Mouse (Mus musculus) limb, embryonic 14.5 days (tissue): ENCODE measurements at regions not wholly inside any gene's neighbourhood (a gene's known extent, or its start where the extent isn't known, plus 50 kb on each side); places are given as distances from the start of the nearest gene placed in this dataset.

Experiments
- ATAC-seq: fragments of 200-750 bp; cut with Nextera tagmentation; 2 replicates; pipeline ENCODE4 v1.8.0; 2017; ENCODE audit warnings: low read depth, moderate number of reproducible peaks, moderate TSS enrichment; ENCODE audit not compliant: low FRiP score
- DNase-seq: peaks from one replicate; pipeline ENCODE4 v3.0.0-alpha.2; 2015; ENCODE audit warnings: low spot score
- H3K27ac ChIP-seq: fragments of 300-500 bp; sonication (generic); replicated peaks from 2 replicates; pipeline ENCODE4 v1.5.1; 2014; ENCODE audit warnings: low read depth, mild to moderate bottlenecking, low read length, moderate library complexity, mixed read lengths
- H3K27me3 ChIP-seq: fragments of 300-500 bp; sonication (generic); 2 replicates; pipeline ENCODE4 v1.6.1; 2014; ENCODE audit warnings: low read length, mixed read lengths; ENCODE audit not compliant: control insufficient read depth, insufficient read depth
- H3K36me3 ChIP-seq: fragments of 300-500 bp; sonication (generic); 2 replicates; pipeline ENCODE4 v1.6.1; 2014; ENCODE audit warnings: mild to moderate bottlenecking, low read length, moderate library complexity, mixed read lengths; ENCODE audit not compliant: control insufficient read depth, insufficient read depth
- H3K4me1 ChIP-seq: fragments of 300-500 bp; sonication (generic); 2 replicates; pipeline ENCODE4 v1.6.1; 2014; ENCODE audit warnings: antibody characterized with exemption, low read length, mixed read lengths; ENCODE audit not compliant: control insufficient read depth, insufficient read depth
- H3K4me2 ChIP-seq: fragments of 300-500 bp; sonication (generic); replicated peaks from 2 replicates; pipeline ENCODE4 v1.6.1; 2014; ENCODE audit warnings: low read depth, mild to moderate bottlenecking, low read length, moderate library complexity; ENCODE audit not compliant: severe bottlenecking
- H3K4me3 ChIP-seq: fragments of 300-500 bp; sonication (generic); replicated peaks from 2 replicates; pipeline ENCODE4 v1.5.1; 2014; ENCODE audit warnings: low read length
- H3K9ac ChIP-seq: fragments of 300-500 bp; sonication (generic); 2 replicates; pipeline ENCODE4 v1.6.1; 2014; ENCODE audit warnings: mild to moderate bottlenecking, low read depth, low read length, moderate library complexity; ENCODE audit not compliant: severe bottlenecking
- H3K9me3 ChIP-seq: fragments of 300-500 bp; sonication (generic); 2 replicates; pipeline ENCODE4 v1.6.1; 2016; ENCODE audit warnings: low read length; ENCODE audit not compliant: control insufficient read depth
- POLR2A ChIP-seq: fragments of 200-500 bp; IDR thresholded peaks from 2 replicates; pipeline ENCODE4 v1.8.0; 2012; ENCODE audit warnings: inconsistent platforms, mild to moderate bottlenecking, moderate library complexity, borderline replicate concordance; ENCODE audit not compliant: insufficient read depth, insufficient read length; ENCODE audit errors: extremely low read depth
- WGBS: fragments of 180-500 bp; shearing (Covaris S2); extraction: QIAGEN DNeasy Blood & Tissue Kit; methylation state at CpG from one replicate; pipeline ENCODE4 v1.1.7; 2014; 5-methylcytosine and 5-hydroxymethylcytosine counted together

DNA sequence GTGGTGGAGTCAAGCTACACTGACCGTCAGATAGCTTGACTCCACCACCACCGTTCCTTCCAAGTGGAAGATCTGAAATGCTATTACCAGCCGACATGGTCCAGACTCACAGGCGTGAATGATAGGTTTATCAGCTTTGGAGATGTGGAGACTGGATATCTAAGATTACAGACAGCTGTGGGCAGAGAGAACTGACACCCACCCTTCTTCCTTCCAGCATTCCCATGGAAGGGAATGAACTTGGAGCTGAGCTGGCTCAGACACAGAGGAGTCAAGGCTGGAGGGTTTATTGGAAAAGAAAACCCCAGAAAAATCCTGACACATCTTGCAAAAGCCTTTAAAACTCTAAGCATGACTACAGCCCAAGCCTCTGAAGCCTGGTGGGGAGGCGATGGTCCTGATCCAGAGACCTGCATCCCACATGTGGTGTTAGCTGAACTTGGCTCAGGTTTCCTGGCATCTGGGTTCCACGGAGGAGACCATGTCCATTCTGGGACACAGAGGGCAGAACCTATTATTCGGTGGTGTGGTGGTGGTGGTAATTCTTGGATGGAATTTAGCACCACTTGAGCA, 165.5 kb upstream of the Tut7 start:
- Histone ChIP-seq H3K4me3 (no peak overlapping the region), H3K9me3 (no peaks in the 10 kb centered on the region), H3K4me2 (no peak overlapping the region), H3K9ac (no peak overlapping the region), H3K27me3 (no peaks in the 10 kb centered on the region), H3K27ac (peak overlapping the region; percentile 59), H3K4me1 (peaks cover 39% of the 10 kb centered on the region), H3K36me3 (no peaks in the 10 kb centered on the region)
- TF ChIP-seq POLR2A, result no peak
- peak; percentile 66 for DNase-seq
- WGBS, result 32% methylated on average over 7 of the region's 7 CpGs
- peak; percentile 80 for ATAC-seq

DNA sequence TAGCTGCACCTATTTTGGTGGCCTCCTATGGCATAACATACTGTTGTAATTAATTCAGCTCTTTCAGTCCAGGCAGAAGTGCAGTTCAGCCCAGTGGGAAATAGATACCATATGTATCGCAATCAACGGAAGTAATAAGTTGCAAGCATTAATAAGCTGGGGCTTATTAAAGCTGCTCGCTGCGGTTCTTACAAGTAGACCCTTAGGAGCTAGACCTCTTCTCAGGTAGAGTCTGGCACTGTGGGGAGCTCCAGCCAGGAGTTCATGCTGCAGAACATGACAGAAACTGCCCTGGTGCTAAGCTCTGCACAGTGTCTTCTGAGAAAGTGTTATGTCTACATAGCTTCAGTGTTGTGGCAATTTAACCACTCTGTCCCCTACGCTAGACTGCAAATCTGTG, 153.5 kb upstream of the Tut7 start:
- WGBS, result 32% methylated on average over 5 of the region's 5 CpGs
- H3K9me3 ChIP-seq, result no peaks in the 10 kb centered on the region; the same call in 1 of the 2 replicates
- peaks cover 30% of the 10 kb centered on the region for H3K4me1 ChIP-seq
- no peak overlapping the region for H3K4me3 ChIP-seq
- no peak for DNase-seq
- H3K36me3 ChIP-seq, result no peaks in the 10 kb centered on the region
- no peak overlapping the region for H3K4me2 ChIP-seq
- no peak overlapping the region; the same call in 1 of the 2 replicates for H3K27ac ChIP-seq
- no peaks in the 10 kb centered on the region for H3K27me3 ChIP-seq
- H3K9ac ChIP-seq, result no peak overlapping the region
- 0 out of 2 replicates have a peak, but pooled peaks have one; percentile 26 for ATAC-seq
- TF ChIP-seq POLR2A, result no peak

DNA sequence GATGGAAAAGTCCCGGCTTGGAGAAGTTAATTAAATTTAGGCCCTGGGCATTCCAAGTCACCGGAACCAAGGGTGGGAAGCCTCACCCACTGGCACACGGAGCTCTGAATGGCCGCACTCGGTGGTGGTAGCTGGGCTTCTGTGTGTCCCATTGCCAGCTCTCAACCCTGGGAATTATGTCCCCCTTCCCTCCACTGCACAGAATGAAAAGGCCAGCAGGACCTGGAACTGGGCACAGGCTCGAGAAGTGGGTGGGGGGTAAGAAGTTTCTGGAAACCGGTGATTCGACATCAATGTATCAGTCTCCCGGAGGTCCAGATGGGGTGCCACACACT, 149.1 kb upstream of the Tut7 start:
- no peak overlapping the region for H3K9ac ChIP-seq
- H3K27me3 ChIP-seq, result no peaks in the 10 kb centered on the region
- H3K27ac ChIP-seq, result peak overlapping the region; percentile 70; the same call in 1 of the 2 replicates
- H3K4me2 ChIP-seq, result peak overlapping the region; percentile 38; the same call in 1 of the 2 replicates
- no peak for ATAC-seq
- 48% methylated on average over 9 of the region's 9 CpGs for WGBS
- no peak for DNase-seq
- no peaks in the 10 kb centered on the region for H3K36me3 ChIP-seq
- TF ChIP-seq POLR2A, result no peak
- H3K4me1 ChIP-seq, result peaks cover 46% of the 10 kb centered on the region
- no peaks in the 10 kb centered on the region for H3K9me3 ChIP-seq
- no peak overlapping the region for H3K4me3 ChIP-seq

DNA sequence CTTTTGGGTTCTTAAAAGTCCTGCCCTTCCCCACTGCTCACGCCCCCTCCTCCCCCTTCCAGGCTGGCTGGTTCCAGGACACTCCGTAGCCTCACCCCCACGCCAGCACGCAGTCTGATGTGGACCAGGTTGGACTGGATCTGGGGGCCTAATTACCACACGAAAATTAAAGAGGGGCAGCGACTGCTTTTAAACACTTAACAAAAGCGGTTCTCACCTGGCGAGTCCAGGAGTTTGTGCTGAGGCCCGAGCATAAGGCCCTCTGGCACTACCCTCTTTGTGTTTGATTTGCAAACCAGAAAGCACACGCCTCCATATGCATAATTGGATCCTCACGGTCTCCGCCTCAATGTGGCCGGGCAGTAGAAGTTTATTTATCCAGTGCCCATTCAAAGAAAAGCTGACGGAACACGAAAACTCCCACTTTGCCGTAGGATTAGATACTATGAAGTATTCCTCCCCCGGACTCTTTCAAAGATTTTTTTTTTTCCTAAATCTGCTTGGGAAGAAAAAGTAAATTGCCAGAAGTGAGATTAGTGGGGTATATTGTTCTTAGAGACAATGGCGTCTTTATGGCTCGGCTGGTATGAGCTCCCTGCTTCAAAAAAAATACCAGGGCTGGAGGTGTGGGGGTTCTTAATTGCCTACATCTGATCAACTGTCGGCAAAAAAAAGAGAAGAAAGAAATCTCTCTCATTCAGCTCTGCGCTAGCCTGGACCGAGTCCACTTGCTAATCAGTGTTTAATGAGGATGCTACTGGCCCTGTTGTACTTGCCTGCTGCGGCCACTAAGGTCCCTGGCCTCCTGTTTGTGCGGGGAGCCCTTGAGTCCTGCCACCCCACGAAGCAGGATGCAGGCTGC, 148.5 kb upstream of the Tut7 start:
- Histone ChIP-seq H3K9ac (peak overlapping the region; percentile 44), H3K27me3 (no peaks in the 10 kb centered on the region), H3K27ac (peak overlapping the region; percentile 70), H3K4me3 (peak overlapping the region; percentile 14), H3K4me2 (peak overlapping the region; percentile 38), H3K9me3 (no peaks in the 10 kb centered on the region), H3K36me3 (no peaks in the 10 kb centered on the region), H3K4me1 (peaks cover 44% of the 10 kb centered on the region)
- 7% methylated on average over 25 of the region's 25 CpGs for WGBS
- ATAC-seq, result peak; percentile 50; the same call in 1 of the 2 replicates
- no peak for TF ChIP-seq POLR2A
- DNase-seq, result no peak

DNA sequence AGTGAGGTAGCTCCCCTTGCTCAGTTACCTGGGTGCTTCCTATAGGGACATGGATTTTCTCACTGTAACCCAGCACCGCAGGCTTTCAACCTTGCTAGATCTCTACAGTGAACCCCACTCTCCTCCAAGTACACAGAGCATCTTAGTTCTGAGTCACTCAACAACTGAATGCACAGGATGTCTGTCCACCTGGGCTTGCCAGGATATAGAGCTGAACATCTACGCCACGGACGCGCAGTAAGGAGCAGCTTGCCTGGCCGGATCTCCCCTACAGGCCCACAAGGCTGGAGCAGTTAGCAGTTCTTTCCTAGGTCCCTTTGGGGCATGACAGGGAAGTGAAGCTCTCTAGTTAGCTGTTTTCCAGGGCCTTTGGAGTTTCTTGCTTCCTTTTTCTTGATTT, 147.5 kb upstream of the Tut7 start:
- Histone ChIP-seq H3K9ac (no peak overlapping the region), H3K4me1 (peaks cover 34% of the 10 kb centered on the region), H3K4me2 (no peak overlapping the region), H3K4me3 (no peak overlapping the region), H3K36me3 (no peaks in the 10 kb centered on the region), H3K27ac (peak overlapping the region; percentile 29; the same call in 1 of the 2 replicates), H3K9me3 (no peaks in the 10 kb centered on the region), H3K27me3 (no peaks in the 10 kb centered on the region)
- WGBS, result 38% methylated on average over 6 of the region's 6 CpGs
- ATAC-seq (no peak), DNase-seq (no peak)
- no peak for TF ChIP-seq POLR2A
